Mouse (Mus musculus): ENCODE data around the gene 1700029J07Rik.

DNA sequence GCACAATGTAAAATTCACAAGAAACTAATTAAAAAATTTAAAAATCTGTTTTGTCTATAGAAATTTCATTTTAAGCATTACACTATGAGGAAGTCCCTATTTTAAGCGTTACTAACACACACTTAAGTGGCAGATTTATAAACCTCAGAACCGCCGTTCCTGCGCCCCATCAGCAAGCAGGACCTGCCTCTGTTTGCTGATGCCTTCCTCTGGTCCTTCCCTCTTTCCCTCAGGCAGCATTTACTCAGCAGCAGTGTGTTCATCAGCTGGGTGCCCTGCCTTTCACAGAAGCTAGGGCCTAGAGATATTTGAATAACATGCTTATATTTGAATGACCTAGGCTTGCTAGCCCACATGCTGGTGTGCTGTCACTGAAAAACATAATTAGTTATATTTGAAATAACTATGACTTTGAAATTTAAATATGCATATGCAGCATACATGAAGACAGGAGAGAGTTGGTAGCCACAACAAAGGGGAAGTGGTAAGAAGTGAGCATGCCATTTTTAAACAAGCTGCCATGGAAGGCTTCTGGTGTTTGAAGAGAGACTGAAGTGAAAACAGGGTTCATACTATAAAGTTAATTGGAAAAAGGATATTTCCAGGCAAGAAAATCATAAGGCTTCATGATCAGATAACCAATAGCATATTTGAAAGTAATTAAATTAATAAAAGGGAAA is 15.7 kb upstream of the 1700029J07Rik start:
- TF ChIP-seq CTCF (IDR thresholded peaks at IDR 0.05; ENCODE audit: low read depth, low read length) (no peak), POLR2A (IDR thresholded peaks at IDR 0.05; ENCODE audit: borderline replicate concordance, low read depth, low read length) (no peak)

All from bone marrow macrophage, adult 2 months (primary cell).